Mouse (Mus musculus): ENCODE measurements at regions not wholly inside any gene's neighbourhood (a gene's known extent, or its start where the extent isn't known, plus 50 kb on each side); places are given as distances from the start of the nearest gene placed in this dataset.

DNA sequence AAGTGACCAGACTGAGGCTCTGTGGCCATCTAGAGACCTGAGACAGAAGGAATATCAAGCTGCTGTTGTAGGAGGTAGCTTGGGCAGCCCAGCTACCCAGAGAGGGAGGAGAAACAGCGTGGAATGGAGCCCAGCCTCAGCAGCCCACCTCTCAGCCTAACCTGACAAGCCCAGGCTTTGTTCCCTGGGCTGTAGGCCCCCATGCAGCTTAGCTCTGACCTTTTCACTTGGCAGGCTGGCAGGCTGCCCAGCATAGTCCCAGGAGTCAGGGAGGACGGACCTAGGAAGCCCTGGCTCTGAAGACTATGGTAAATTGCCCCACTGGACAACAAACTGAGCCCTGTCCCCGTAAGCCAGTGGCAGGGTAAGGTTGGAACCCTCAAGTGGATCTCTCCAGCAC, 141.8 kb upstream of the Csf3r start:
- no peak for TF ChIP-seq CTCF (IDR thresholded peaks at IDR 0.05; ENCODE audit: control insufficient read depth, insufficient read depth, insufficient replicate concordance, low read depth, low read length)
- no peak for TF ChIP-seq POLR2A (IDR thresholded peaks at IDR 0.05; ENCODE audit: control insufficient read depth, low read depth, low read length)

Measured in testis, adult 2 months (tissue).